Mouse (Mus musculus) thymus, postnatal 4 days (tissue): Measurements from ENCODE around the gene Ptcra.
"Not testable (repeated sequence)": the region's sequence is repeated elsewhere in the genome, so short reads cannot be mapped to it uniquely, and the experiment has no call there.

Experiments
- DNase-seq: peaks from one replicate; pipeline ENCODE4 v3.0.0; 2021

Ptcra gene

DNA sequence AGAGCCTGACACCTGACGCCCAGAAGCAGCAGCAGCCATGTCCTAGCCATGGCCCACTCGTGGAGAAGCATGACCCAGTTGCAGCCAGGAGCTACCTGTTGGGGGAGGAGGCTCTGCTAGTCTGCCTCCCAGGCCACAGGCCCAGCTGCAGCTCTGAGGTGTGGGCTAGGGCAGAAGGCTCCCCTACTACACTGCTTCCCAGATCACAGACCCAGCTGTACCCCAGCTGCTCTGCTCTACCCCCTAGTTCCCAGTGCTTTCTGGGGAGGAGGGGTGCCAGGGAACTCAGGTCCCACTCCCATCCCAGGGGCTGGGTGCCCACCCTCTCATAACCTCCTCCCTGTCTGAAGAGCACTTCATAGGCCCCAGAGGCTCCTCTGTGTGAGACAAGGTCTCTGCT, at the start of gene Ptcra:
TSS of gene Ptcra (minus strand) at position 169 of the 400 bp plus-strand sequence.
- DNase-seq = peak; percentile 75

DNA sequence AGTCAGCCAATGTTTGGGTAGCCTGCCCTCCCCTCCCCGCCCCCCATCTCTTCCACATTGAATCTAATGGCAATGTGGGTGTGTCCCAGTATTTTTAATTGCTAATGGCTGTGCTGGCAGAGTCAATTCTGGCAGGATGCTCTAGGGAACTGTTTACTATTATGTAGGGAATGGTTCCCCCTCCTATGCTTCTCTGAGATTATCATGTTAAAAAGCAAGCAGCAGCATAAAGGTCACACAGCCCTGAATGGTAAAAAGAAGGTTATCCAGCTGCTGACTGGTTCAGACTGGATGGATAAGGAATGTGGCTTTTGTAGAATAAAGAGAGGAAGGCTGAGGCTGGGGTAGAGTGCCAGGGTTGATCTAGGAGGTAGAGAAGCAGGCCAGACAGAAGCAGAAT, 48.9 kb upstream of the Ptcra start:
- no peak for DNase-seq

DNA sequence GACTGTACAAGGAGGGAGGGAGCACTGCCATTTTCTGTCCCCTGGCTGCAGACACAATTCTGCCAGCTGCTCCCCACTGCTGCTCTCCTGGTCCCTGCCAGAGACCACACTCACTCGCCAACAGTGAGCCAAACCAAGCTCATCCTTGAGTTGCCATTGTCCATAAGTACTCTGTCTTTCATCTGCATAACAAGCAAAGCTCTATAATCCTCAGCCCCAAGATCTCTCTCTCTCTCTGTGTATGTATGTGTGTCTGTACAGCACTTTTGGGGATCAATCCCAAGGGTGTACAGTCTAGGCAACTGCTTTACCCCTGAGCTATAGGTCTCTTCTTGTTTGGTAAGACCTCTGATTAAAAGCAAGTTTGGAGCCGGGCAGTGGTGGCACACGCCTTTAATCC, 47.2 kb upstream of the Ptcra start:
- DNase-seq = no peak

DNA sequence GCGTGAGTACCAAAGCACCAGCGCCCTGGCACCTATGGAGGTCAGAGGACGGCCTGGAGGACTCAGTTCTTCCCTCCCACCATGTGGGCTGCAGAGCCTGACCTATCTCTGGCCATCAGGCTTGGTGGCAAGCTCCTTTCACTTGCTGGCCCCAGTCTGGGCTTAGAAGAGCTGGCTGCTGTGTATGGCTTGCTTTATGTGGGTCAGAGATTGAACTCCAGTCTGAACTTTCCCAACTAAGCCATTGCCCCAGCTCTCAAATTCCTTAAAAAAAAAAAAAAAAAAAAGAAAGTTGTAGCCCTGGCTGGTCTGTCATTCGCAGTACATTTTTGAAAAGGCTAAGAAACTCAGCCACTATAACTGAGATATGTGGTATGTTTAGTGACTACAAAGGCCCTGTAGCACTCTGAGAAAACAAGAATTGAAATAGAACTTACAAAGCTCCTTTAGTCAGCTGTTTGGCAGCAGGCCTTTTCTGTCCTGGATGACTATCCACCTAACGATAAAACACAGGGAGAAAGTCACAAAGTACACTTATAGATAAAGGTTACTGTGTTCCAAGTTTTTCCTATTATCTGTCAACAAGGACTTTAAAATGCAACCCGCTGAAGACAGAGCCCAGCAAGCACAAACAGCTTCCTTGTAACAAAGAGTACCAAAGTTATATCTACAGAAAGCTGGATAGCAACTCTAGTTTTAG, 45.8 kb upstream of the Ptcra start:
- no peak for DNase-seq

DNA sequence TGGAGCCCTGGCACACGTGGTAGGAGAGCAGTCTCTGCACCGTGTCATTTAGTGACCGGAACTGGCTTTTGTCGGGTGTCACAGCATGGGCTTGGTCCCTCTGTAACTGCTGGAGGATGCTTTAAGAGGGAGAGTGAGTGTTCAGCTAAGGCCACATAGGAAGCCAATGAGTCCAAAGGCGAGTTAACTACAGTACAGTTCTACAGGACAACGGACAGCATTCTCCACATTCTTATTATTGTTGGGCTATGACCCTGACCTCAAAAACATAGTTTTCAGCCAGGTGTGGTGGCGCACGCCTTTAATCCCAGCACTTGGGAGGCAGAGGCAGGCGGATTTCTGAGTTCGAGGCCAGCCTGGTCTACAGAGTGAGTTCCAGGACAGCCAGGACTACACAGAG, 44.9 kb upstream of the Ptcra start:
- no peak for DNase-seq

DNA sequence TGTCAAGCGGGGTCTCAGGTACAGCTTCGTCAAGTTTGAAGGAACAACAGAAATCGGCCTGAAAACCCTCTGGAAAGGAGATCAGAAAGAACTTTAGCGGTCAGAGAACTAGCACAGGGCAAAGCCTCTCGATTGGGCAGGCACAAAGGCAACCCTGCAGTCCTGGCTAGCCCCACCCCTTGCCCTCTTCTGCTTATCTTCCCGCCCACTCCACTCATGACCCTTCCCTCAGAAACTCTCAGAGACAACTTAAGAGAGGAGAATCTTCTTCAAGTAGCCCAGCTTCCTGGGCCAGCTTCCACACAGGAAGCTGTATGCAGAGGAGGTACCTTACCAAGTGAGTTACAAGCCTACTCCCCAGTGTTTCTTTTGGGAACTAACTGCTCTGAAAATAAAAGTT, 38.2 kb upstream of the Ptcra start:
- DNase-seq = no peak

DNA sequence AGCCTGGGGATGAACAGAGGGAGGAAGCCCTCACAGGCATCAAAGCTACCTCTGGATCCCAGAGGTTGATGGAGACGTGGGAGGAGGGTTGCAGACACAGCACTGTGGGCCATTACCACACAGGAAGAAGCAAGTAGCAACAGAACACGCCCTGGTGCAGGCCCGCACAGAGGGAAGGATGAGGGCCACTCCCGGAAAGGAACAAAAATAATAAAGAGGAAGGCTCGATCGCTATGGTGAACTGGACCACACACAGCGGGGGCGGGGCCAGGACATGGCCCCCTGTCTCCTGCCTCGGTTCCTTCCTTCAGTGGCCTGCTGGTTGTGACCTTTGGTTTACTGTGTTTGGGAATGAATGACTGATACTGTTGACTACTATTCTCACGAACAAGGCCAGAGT, 36.2 kb upstream of the Ptcra start:
- DNase-seq = no peak

DNA sequence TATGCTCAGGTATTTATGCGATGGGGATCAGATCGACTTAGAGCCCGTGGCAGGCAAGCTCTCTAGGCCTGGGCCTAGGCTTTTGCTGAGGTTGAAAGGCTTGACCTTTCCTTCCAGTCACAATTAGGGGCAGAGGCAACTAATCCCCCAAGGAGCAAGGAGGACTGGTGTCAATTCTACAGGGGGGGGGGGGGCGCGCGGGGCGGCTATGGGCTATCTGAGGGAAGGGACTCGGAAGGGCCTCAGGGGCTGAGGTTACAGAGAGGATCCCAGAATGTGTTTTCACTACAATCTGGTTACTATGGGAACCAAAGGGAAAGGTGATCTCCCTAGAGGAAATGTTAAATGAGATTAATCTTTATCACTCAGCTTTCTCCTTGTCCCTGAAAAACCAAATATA, 33.9 kb upstream of the Ptcra start:
- no peak for DNase-seq

DNA sequence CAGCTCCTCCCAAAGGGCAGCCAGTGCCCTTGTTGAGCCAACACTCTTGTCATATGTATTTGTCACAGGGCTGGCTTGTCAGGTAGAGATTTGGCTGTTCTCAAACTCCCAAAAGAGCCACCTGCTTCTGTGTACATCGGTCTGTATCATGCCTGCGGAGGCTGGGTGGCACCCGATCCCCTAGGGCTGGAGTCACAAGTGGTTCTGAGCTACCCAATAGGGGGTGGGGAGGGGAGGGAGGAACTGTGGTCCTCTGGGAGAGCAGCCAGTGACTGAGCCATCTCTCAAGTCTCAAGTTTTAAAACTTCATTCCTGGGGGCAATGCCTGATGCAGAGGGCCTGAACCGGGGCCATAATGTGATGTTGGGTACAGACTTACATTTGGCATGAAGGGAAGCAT, 33.2 kb upstream of the Ptcra start:
- DNase-seq = no peak

DNA sequence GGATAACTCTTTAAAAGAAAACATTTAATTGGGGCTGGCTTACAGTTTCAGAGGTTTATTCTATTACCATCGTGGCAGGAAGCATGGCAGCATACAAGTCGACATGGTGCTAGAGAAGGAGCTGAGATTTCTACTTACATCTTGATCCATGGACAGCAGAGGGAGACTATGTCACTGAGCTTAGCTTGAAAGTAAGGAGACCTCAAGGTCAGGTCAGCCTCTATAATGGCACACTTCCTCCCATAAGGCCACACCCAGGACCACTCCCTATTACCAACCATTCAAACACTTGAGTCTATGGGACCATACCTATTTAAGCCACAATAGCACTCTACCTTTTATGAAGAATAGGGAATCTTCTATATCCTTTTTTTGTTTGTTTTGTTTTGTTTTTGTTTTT, 29.5 kb upstream of the Ptcra start:
- no peak for DNase-seq

DNA sequence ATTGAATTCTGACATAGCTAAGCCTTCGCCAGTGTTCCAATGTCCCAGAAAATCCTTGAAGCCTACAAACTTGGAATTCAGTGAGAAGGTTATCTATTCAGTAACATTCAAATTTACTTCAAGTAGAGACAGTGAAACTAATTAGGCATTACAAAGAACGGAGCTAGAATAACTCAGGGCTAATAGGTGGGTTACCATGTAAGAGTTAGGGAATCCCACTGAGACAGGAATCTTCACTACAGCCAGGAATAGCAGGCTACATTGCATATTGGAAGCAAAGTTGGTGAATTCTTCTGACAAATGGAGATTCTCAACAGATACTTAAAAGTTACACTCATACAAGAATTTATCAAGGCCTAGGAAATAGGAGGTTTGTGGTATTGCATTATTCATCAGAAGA, 24.5 kb upstream of the Ptcra start:
- not testable (repeated sequence) for DNase-seq

DNA sequence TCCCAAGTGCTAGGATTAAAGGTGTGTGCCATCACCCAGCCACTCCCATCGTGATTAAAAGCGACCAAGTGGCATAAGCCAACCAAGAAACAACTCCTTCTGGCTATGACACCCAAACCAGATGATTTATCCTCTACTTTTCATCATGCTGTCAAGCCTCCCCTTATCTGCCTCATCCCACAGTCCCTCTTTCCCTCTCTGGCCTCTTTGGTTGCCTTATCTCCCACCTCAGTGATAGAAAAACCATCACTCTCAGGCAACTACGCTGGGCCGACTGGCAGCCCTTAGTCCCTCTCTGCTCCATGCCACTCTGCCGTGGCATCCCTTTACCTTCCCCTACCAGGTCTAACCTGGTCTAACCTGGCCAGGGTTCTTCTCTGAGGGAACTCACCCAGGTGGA, 23.4 kb upstream of the Ptcra start:
- no peak for DNase-seq

DNA sequence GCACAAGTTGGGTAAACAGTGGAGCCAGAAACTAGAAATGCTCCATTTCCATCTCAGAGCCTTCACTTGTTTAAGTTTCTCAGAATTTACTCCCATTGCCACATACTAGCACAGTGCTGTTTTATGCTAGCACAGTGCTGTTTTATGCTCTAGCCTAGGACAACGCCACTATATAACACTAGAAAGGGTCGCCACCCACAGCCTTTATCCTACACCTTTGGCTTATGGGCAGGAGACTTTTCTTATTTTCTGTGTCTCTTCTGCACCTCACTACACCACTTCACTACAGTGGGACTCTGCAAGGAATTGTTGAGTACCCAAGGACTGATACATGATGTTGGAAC, 19.7 kb upstream of the Ptcra start:
- no peak for DNase-seq

DNA sequence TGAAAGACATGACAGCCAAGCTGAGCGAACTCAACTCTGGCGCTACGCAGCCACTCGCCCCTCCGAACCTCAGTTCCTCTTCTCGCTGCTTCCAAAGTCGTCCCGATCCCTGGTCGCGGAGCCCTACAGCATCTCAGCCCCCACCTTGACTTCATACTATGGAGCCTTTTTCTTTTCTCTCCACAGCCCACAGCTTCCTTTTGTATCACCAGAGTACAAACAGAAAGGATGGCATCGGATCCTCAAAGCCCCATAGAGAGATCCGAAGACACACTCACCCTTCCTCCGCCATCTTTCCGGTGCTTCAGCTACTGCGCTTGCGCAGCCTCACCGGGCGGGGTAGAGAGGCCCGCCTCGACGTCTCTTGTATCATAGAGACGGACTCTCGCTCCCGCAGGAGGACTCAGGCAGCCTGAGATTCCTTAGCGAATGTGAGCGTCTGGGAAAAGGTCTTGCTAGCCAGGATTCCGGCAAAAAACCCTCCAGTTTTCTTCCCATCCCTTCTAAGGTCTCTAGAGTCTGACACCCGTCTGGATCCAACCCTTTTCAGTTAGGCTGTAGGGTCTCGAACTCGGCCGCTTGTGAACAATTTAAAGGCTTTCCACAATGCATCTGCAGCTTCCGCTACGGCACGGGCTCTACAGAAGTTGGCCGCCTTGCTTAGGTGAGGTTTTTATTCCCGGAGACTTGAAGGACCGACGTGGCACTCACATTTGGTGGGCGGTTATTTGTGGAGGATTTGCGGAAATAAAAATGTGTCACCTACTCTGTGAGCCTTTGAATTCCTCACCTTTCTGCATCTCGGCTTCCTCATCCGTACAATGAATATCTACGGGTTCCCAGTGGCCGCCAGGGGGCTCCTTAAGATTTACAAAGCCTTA, 19.1 kb upstream of the Ptcra start, which contains the start of gene Rpl7l1:
TSS of gene Rpl7l1 (minus strand) at position 332 of the 881 bp plus-strand sequence.
- DNase-seq = peak; percentile 95

DNA sequence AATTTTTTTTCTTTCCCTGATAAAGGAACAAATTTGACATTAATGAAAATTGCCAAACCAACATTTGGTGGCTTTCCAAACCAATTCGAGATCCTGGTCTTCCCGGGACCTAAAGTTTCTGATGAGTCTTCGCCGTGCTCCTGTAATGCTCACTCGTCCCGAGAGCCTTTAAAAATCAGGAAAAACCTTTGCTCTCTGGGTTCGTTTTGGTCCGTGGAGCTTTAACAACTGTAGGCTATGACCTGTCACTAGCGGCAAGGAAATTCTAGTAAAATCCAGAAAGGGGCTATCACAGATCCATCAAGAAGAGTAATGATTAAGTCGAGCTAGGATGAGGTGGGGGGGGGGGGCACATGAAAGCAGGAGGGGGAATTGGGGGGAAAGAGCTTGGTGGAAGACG, 18.4 kb upstream of the Ptcra start:
- DNase-seq = no peak

DNA sequence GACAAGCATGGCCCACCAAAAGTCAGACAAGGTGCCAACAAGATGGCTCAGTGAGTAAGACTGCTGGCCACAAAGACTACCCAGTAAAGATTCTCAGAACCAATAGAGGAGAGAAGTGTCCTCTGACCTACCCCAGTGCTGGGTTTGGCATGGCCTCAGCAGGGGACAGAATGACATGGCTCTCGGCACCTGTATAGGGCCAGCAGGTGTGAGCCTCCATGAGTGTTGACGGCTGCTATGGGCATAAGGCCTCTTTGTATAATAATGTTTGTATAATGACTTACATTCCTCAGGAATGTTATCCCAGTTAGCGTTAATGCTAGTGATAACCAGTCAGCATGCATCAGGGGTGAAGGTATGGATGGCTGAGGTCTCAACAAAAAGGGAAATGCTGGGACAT, 12.6 kb upstream of the Ptcra start:
- no peak for DNase-seq

DNA sequence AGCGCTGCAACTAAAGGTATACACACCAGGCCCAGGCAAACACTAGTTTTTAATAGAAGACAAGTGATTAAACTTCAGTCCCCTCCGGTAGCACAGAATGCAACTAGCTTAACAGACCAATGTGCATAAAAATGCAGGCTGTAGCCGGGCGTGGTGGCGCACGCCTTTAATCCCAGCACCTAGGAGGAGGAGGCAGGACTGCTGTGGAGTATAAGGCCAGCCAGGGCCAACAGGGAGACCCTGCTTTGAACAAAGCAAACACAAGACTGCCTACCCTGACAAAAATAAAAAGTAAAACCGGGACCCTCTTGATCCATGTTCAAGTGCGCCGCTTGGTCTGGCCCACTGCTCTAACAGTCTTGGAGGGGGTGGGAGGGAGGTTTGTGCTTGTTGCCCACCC, 11.6 kb upstream of the Ptcra start:
- DNase-seq = no peak

DNA sequence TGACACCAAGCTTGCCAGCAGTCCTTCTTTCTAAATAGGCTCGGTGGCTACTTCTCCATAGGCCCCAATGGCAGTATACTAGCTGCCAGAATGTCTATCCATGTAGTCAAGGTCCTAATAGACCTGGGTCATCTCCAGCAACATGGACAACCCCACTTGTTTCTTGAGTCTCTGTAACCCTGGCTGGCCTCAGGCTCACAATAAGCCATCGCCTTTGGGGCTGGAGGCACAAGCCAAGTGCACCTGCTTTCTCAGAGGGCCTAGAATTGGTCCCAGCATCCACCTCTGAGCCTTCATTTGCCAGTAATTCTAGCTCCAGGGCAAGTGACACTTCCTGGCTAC, 10.6 kb upstream of the Ptcra start:
- DNase-seq = no peak

DNA sequence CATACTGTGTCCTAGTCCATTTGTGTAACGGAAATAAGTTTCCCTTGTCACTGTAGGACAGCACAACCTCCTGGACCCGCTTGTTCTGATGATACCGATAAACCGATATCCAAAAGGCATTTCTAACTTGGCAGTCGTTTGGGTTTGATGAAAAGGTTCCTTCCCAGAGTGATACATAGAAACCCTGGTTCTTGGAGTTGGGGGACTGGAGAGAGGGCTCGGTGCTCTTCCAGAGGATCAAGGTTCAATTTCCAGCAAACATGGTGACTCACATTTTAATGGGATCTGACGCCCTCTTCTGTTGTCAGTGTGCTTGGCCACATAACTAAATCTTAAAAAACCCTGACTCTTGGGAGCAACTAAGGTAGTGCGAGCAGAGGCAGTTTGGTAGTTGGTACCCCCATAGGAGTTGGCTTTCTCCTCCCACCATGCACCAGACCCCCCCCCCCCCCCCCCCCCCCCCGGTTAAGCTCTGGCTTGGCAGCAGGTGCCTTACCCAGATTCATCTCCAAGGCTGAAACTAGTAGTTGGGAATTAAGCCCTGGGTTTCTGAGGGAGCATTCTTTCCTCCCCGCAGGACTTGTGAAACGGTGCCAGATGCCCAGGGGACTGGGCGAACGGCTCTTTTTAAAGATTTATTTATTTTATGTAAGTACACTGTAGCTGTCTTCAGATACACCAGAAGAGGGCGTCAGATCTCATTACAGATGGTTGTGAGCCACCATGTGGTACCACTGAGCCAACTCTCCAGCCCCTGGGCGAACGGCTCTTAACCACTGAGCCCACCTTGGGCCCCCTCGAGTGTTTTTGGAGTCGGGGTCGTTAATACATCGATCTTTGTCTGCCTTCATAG, 10.0 kb upstream of the Ptcra start:
- no peak for DNase-seq

DNA sequence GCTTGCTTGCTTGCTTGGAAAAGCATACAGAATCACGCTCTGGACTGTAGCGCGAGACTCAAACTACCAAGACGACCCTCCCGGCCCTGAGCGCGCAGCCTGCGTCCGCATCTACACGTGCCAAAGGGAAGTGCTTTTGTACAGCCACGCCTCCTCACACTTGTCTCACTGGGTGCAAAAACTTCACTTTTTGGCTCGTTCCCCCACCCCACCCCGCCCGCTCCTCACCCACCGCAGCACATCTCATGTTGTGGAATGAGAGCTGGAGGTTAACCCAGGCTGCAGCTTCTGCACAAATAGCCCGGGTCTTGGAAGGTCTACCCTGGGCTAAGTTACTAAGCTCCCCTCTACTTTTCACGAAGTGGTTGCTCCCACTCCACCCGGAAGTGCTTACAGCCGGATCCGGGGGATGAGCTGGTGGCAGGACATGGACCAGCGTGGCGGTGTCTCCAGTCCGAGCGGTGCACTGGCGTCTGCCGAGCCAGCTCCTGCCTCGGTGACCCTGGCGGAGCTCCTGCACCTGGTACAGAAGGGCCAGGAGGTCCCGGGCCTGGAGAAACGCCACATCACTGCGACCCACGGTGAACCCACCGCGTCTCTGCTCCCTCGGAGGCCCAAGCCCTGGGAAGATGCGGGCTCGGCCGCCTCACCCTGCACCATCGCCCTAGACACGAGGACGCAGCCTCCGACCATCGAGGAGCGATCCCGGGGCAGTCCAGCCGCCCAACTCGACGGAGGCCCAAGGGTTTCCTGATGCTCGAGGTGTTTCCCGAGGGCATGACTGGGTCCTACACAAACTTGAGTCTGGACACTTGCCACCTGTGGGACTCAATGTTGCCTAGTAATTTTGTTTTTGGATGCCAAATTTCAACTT, 9.1 kb upstream of the Ptcra start, which contains the start of gene 2310039H08Rik:
TSS of gene 2310039H08Rik (plus strand) at position 232 of the 874 bp plus-strand sequence.
- DNase-seq = peak; percentile 84

DNA sequence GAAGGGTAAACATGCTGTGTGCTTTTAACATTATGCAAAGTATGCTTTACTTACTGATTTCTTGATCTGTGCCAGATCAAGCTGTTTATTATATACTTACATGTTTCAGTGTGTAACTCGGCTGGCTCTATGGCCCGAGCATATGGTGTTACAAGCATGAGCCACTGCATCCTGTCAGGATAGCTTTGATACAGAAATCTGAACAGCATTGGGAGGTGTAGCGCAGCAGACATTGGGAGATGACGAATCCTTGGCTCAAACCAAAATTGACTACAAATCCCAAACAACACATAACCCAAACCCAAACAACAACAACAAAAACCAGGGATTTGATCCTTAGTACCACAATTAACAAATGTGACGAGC, 8.5 kb upstream of the Ptcra start:
- DNase-seq = peak; percentile 22

DNA sequence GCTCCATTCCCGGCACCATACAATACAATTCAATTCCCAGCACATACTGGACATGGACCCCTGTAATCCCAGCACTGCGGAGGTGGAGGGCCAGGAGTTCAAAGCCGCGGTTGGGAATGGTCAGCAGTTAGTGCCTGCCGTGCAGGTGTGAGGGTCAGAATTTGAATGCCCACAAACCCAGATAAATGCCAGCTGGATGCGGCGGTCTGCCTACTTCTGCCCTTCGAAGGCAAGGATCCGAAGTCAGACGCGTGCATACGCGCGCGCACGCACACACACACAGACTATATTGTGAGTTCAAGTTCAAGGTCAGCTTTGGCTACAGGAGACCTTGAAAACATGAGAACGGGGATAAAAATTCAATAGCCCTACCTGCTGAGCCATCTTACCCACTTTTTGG, 8.1 kb upstream of the Ptcra start:
- peak; percentile 35 for DNase-seq

DNA sequence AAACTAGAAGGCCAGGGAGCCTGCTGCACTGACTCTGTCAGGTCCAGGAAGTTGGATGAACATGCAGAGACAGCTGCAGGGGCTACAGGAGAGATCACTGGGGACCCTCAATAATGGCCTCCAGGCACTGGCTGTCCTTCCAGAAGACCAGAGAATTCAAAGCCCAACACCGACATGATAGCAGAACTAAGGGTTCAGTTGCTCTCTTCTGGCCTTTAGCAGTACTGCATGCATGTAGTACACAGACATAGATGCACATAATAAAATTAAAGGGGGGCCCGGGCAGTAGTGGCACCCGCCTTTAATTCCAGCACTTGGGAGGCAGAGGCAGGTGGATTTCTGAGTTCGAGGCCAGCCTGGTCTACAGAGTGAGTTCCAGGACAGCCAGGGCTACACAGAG, 7.5 kb upstream of the Ptcra start:
- no peak for DNase-seq
